Mouse (Mus musculus) gastrocnemius, postnatal 14 days (tissue): ENCODE measurements around the gene Tmem63b. TPM values are rescaled to one million over a fixed set of nuclear protein-coding genes. Genes with fewer than 3 reads are reported as not detected.

ENCODE experiments used
- total RNA-seq, 2 experiments: library from RNA; stranded (reverse); gene quantifications; 2 replicates each; pipeline ENCODE4 v1.2.3; 2021

The Tmem63b gene
- total RNA-seq, 2 experiments from 2014 or later: 52.9 to 57.0 TPM

Other genes starting within 250 kb of the Tmem63b start
- under 1 TPM in 1 of 2 experiments, not detected in 1; 0.20 TPM for gene Spats1, start 211.5 kb downstream of the Tmem63b start, total RNA-seq
- 10 to 100 TPM; 15.0 to 16.0 TPM for gene Aars2, start 180.1 kb downstream of the Tmem63b start, total RNA-seq
- gene Tcte1, start 163.5 kb downstream of the Tmem63b start, total RNA-seq: not detected
- gene Tmem151b, start 137.2 kb downstream of the Tmem63b start, total RNA-seq: under 1 TPM in 1 of 2 experiments, not detected in 1; 0.06 TPM
- 1 to 10 TPM; 1.1 to 1.4 TPM for gene Nfkbie, start 131.2 kb downstream of the Tmem63b start, total RNA-seq
- 10 to 100 TPM; 25.6 to 28.6 TPM for gene Slc35b2, start 123.0 kb downstream of the Tmem63b start, total RNA-seq
- gene Hsp90ab1, start 113.6 kb downstream of the Tmem63b start, total RNA-seq: 100 to 1,000 TPM; 735 to 778 TPM
- 10 to 100 TPM; 59.2 to 71.6 TPM for gene Slc29a1, start 87.3 kb downstream of the Tmem63b start, total RNA-seq
- 1 to 10 TPM; 6.2 to 7.3 TPM for gene Mymx, start 84.8 kb downstream of the Tmem63b start, total RNA-seq
- gene Capn11, start 27.6 kb downstream of the Tmem63b start, total RNA-seq: under 1 TPM; 0.10 to 0.13 TPM
- 10 to 100 TPM; 83.3 to 86.3 TPM for gene Mrpl14, start 583 bp downstream of the Tmem63b start, total RNA-seq
- gene 1600014C23Rik, start 46.9 kb upstream of the Tmem63b start, total RNA-seq: not detected